Mouse (Mus musculus) neural tube, embryonic 14.5 days (tissue): ENCODE data around the gene Plekhm3. TPM values are rescaled to one million over a fixed set of nuclear protein-coding genes. Genes with fewer than 3 reads are reported as not detected.

Experiments used
- ATAC-seq: fragments of 200-750 bp; cut with Nextera tagmentation; 2 replicates; pipeline ENCODE4 v1.8.0; 2017; ENCODE audit warnings: low read depth, mild to moderate bottlenecking, moderate TSS enrichment, moderate library complexity
- H3K27ac ChIP-seq: fragments of 300-500 bp; sonication (generic); 2 replicates; pipeline ENCODE4 v1.5.1; 2014; ENCODE audit warnings: low read depth, mild to moderate bottlenecking, control low read depth, low read length, moderate library complexity, mixed read lengths
- H3K27me3 ChIP-seq: fragments of 300-500 bp; sonication (generic); 2 replicates; pipeline ENCODE4 v1.6.1; 2014; ENCODE audit warnings: low read length; ENCODE audit not compliant: control insufficient read depth, insufficient read depth
- H3K36me3 ChIP-seq: fragments of 300-500 bp; sonication (generic); 2 replicates; pipeline ENCODE4 v1.6.1; 2014; ENCODE audit warnings: low read length, mixed read lengths; ENCODE audit not compliant: control insufficient read depth, insufficient read depth
- H3K4me1 ChIP-seq: fragments of 300-500 bp; sonication (generic); 2 replicates; pipeline ENCODE4 v1.6.1; 2014; ENCODE audit warnings: low read length; ENCODE audit not compliant: control insufficient read depth, insufficient read depth
- H3K4me2 ChIP-seq: fragments of 300-500 bp; sonication (generic); 2 replicates; pipeline ENCODE4 v1.6.1; 2014; ENCODE audit warnings: mild to moderate bottlenecking, low read depth, low read length, control low read depth
- H3K4me3 ChIP-seq: fragments of 300-500 bp; sonication (generic); 2 replicates; pipeline ENCODE4 v1.5.1; 2014; ENCODE audit warnings: low read depth, low read length, control low read depth, mixed read lengths
- H3K9ac ChIP-seq: fragments of 300-500 bp; sonication (generic); replicated peaks from 2 replicates; pipeline ENCODE4 v1.6.1; 2014; ENCODE audit warnings: low read depth, mild to moderate bottlenecking, control low read depth, low read length, mixed read lengths
- H3K9me3 ChIP-seq: fragments of 300-500 bp; sonication (generic); 2 replicates; pipeline ENCODE4 v1.6.1; 2016; ENCODE audit warnings: low read length; ENCODE audit not compliant: control insufficient read depth
- WGBS: fragments of 180-500 bp; shearing (Covaris S2); extraction: QIAGEN DNeasy Blood & Tissue Kit; methylation state at CpG from one replicate; pipeline ENCODE4 v1.1.7; 2014; 5-methylcytosine and 5-hydroxymethylcytosine counted together
- polyA plus RNA-seq: library from polyadenylated mRNA; unstranded; fragments of >200 nt; fragmentation: Nextera tagmentation; extraction: Ambion mirVana; gene quantifications from 2 replicates; pipeline ENCODE4 v1.2.1, GENCODE M21; 2014

Plekhm3 gene
- polyA plus RNA-seq, 1 experiment from 2014 or later = 13.9 TPM

DNA sequence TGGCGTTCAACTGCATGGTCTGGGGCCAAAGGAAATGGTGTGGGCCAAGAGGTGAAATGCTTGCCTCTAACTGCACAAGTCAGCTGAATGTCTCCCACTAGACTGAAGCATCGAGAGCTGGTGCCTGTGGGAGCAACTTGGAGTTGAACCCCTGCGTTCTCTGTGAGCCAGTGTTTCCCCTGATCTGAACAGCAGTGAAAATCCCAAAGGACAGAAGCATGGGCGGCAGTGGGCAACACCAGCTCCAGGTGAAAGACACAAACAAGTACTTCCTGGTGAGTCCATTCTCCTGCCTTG, 163.4 kb downstream of the Plekhm3 start:
- Histone ChIP-seq H3K9ac (no peak overlapping the region), H3K36me3 (peaks cover 2% of the 10 kb centered on the region; the same call in 1 of the 2 replicates), H3K27me3 (no peaks in the 10 kb centered on the region), H3K9me3 (no peaks in the 10 kb centered on the region), H3K27ac (no peak overlapping the region), H3K4me1 (peaks cover 9% of the 10 kb centered on the region; the same call in 1 of the 2 replicates), H3K4me2 (no peak overlapping the region), H3K4me3 (no peak overlapping the region)
- ATAC-seq = no peak
- WGBS = 75% methylated on average over 4 of the region's 4 CpGs

DNA sequence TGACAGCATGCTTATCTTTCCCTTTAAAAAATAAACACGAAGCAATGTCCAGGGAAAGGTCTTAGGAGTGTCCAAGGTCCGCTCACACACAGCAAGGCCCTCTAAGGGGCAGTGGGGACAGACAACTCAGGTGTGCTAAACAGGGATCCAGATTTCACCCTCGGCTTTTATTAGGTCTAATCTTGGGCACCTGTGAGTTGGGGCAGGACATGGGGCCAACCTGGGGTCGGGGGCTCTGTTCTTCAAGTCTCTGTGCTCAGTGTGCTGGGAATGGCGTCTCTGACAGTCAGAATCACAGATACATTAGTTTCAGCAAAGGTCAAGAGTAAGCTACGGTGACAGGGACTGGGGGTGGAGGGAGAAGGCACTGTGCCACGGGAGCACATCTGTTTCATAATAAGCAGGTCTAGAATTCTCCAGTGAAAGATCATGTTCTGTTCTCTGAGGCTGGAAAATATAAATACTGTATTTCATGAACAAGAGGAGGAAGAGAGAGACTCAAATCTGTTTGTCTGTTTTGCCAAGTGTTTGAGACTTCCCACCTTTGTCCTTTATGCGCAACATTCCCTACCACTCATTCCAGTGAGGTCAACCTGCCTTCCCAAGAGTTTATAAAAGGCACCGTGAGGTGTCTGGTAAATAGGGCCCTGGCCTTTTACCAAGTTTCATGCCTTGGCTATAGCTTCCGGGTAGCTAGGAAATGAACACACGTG, 163.9 kb downstream of the Plekhm3 start:
- no peaks in the 10 kb centered on the region for H3K27me3 ChIP-seq
- no peak overlapping the region for H3K4me3 ChIP-seq
- H3K27ac ChIP-seq = 0 out of 2 replicates have a peak overlapping the region, but pooled peaks have one; percentile 1
- H3K9ac ChIP-seq = no peak overlapping the region
- WGBS = 78% methylated on average over 11 of the region's 11 CpGs
- H3K36me3 ChIP-seq = peaks cover 2% of the 10 kb centered on the region; the same call in 1 of the 2 replicates
- no peak for ATAC-seq
- no peaks in the 10 kb centered on the region for H3K9me3 ChIP-seq
- peaks cover 9% of the 10 kb centered on the region; the same call in 1 of the 2 replicates for H3K4me1 ChIP-seq
- H3K4me2 ChIP-seq = no peak overlapping the region

DNA sequence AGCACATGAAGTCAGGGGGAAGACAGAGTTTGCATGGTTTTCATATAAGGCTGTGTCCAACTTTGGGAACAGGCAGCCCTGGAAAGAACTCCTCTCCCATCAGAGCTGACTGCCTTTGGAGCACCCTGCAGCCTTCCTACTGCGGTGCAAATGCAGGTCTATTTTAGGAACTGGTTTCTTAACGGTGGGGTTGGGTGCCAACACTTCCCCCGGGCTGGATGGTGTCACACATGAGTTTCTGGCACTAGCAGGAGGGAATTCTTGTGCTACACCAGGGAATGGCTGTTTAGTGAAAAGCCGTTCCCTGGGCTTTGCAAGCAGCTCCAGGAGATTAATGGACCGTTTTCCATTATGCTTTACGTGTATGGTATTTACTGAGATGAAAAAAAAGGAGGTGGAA, 164.8 kb downstream of the Plekhm3 start:
- ATAC-seq = 0 out of 2 replicates have a peak, but pooled peaks have one; percentile 35
- Histone ChIP-seq H3K4me1 (peaks cover 9% of the 10 kb centered on the region; the same call in 1 of the 2 replicates), H3K27me3 (no peaks in the 10 kb centered on the region), H3K4me3 (no peak overlapping the region), H3K27ac (0 out of 2 replicates have a peak overlapping the region, but pooled peaks have one; percentile 1), H3K9ac (no peak overlapping the region), H3K36me3 (peaks cover 2% of the 10 kb centered on the region; the same call in 1 of the 2 replicates), H3K9me3 (no peaks in the 10 kb centered on the region), H3K4me2 (no peak overlapping the region)
- WGBS = 21% methylated on average over 6 of the region's 6 CpGs

DNA sequence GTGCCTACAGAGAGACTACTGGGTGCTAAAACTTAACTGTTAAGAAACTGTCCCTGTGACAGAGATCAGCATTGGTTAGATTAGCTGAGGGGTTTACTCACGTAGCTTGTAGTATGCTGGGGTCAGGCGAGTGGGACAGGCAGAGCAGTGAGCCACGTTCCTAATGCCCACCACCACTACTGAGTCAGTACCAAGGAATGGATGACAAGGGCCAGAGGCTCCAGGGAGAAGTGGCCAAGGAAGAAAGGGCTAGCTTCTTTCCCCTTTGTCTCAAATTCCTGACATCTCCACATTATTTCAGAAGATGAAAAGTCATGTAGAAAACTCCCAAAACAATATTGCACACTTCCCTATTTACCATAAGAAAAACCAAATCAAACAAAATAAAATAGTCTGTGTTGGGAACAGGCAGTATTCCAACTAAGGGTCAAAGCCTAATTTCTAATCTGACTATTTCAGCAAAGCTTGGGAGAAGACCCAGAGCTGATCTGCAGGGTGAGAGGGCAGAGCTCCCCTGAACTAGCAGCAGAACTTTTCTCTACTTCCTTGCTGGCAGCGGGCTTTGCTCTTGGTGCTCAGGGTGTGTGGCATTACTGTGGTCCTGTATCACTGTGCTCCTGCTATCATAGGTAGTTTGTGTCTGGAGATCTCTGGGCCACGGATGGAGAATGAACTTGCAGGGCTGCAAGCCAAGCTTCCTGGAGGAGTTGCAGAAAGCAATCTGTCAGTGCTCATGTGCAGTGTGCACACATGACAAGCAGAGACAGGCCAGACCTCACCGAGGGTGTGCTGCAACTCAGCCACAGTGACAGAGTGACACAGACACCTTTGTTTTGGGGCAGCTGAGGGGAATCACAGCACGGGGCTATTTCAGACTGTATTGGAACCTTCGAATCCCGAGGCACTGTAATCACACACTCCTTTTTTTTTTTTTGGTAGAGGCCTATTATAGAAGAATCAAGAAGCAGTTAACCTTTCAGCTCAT, 165.5 kb downstream of the Plekhm3 start:
- Histone ChIP-seq H3K9ac (no peak overlapping the region), H3K4me1 (peaks cover 9% of the 10 kb centered on the region; the same call in 1 of the 2 replicates), H3K36me3 (peaks cover 2% of the 10 kb centered on the region; the same call in 1 of the 2 replicates), H3K4me3 (no peak overlapping the region), H3K27me3 (no peaks in the 10 kb centered on the region), H3K27ac (no peak overlapping the region), H3K9me3 (no peaks in the 10 kb centered on the region), H3K4me2 (no peak overlapping the region)
- no peak for ATAC-seq
- WGBS = 53% methylated on average over 9 of the region's 9 CpGs

GRCm38 (mm10) chr1:64787701-64788515, 168.7 kb downstream of the Plekhm3 start:
- 62% methylated on average over 6 of the region's 6 CpGs for WGBS

GRCm38 (mm10) chr1:64779863-64780262, 176.8 kb downstream of the Plekhm3 start:
- H3K9ac ChIP-seq = no peak overlapping the region
- no peaks in the 10 kb centered on the region for H3K4me1 ChIP-seq
- no peak for ATAC-seq
- H3K36me3 ChIP-seq = no peaks in the 10 kb centered on the region
- H3K9me3 ChIP-seq = no peaks in the 10 kb centered on the region
- no peak overlapping the region for H3K4me3 ChIP-seq
- no peaks in the 10 kb centered on the region for H3K27me3 ChIP-seq
- no peak overlapping the region for H3K27ac ChIP-seq
- peak overlapping the region; percentile 29; the same call in 1 of the 2 replicates for H3K4me2 ChIP-seq
- WGBS = 19% methylated on average over 12 of the region's 12 CpGs

More at GRCm38 (mm10) chr1:64787701-64788515, 168.7 kb downstream of the Plekhm3 start:
- no peaks in the 10 kb centered on the region for H3K36me3 ChIP-seq
- H3K9ac ChIP-seq = no peak overlapping the region
- no peaks in the 10 kb centered on the region for H3K9me3 ChIP-seq
- peaks cover 9% of the 10 kb centered on the region; the same call in 1 of the 2 replicates for H3K4me1 ChIP-seq
- no peaks in the 10 kb centered on the region for H3K27me3 ChIP-seq
- H3K4me3 ChIP-seq = no peak overlapping the region
- no peak for ATAC-seq
- H3K27ac ChIP-seq = no peak overlapping the region
- no peak overlapping the region for H3K4me2 ChIP-seq

DNA sequence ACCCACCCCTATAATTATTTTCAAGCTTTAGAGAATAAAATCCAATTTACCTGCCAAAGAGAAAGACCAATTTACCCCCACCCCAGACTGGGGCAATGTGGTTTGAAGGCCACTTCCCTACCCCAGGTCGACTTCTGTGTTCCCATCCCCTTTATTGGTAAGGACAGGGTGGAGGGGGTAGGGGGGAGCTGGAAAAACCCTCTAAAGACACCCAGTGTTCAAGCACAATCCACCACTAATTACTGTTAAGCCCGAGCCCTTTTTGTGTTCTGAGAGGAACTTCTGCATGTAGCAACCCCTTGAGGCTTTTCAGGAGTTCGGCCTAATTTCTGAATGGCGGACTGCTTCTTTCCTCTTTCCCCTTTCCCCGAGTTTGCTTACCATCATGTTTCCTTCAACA, 177.2 kb downstream of the Plekhm3 start:
- ATAC-seq = no peak
- no peak overlapping the region for H3K9ac ChIP-seq
- H3K4me1 ChIP-seq = no peaks in the 10 kb centered on the region
- no peaks in the 10 kb centered on the region for H3K27me3 ChIP-seq
- no peaks in the 10 kb centered on the region for H3K9me3 ChIP-seq
- no peak overlapping the region for H3K4me3 ChIP-seq
- no peak overlapping the region for H3K27ac ChIP-seq
- H3K36me3 ChIP-seq = no peaks in the 10 kb centered on the region
- WGBS = 14% methylated on average over 5 of the region's 5 CpGs
- no peak overlapping the region; the same call in 1 of the 2 replicates for H3K4me2 ChIP-seq

DNA sequence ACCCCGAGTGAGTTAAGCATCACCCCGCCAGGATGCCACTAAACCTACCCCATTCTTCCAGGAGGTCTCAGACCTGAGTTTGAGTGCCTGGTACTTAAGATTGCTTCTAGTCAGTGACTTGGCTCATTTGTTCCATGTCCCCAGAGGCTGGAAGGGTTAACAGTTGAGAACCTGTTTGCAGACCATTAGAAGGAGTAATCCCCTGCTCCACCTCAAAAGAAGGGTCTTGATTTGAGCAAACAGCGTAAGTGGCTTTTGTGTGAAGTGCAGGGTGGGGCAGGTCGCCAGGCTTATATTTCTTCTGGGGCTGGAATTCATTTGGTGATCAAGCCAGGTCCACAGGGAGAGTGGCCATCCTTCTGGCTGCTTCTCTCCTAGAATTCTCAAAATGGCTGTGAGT, 183.3 kb downstream of the Plekhm3 start:
- no peak overlapping the region for H3K27ac ChIP-seq
- no peak overlapping the region for H3K9ac ChIP-seq
- H3K9me3 ChIP-seq = no peaks in the 10 kb centered on the region
- no peaks in the 10 kb centered on the region for H3K36me3 ChIP-seq
- H3K4me2 ChIP-seq = no peak overlapping the region
- no peak for ATAC-seq
- H3K4me1 ChIP-seq = no peaks in the 10 kb centered on the region
- 69% methylated on average over 4 of the region's 4 CpGs for WGBS
- no peaks in the 10 kb centered on the region for H3K27me3 ChIP-seq
- no peak overlapping the region for H3K4me3 ChIP-seq
